Mouse (Mus musculus): ENCODE results near the gene Casp1. TPM values are rescaled to one million over a fixed set of nuclear protein-coding genes. Genes with fewer than 3 reads are reported as not detected.

Casp1 gene
- 1.1 and 1.2 TPM in 2 replicates for polyA plus RNA-seq (2014; fragmentation: Nextera tagmentation; extraction: Ambion mirVana)

DNA sequence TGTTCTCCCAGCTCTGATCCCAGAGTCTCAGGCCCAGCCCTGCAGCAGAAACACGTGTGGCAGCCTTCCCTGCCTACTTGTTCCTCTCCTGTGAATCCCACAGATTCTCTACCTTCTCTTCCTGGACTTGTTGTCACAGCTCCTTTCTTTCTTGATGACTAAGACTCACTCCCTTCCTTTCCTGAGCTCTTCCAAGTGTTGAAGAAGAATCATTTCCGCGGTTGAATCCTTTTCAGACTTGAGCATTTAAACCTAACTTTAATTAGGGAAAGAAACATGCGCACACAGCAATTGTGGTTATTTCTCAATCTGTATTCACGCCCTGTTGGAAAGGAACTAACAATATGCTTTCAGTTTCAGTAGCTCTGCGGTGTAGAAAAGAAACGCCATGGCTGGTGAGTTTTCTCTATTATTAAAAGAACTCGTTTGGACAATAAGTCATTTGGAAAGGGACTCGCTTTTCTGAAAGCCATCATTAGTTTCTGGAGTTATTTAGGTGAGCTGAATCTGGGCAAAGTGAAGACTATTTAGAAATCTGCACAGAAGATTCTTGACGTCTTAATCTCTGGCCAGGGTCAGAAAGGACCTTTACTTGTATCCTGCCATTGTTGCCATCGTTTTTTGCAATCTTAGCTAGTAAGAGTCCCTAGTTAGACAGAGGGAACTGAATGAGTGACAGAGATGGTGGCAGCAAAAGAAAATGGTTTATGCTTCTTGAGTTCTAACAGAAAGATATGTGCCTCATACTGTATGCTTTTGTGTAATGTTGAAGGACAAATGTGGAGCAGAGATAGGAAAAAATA, at the start of gene Casp1:
Gene Casp1 (plus strand): TSS at position 189 of the 803 bp plus-strand sequence.
- H3K27ac ChIP-seq (ENCODE audit: low read depth, low read length), result no peak within 1 kb of the TSS
- H3K4me1 ChIP-seq (ENCODE audit: control insufficient read depth, insufficient read depth, low read length), result no peaks in the 10 kb centered on the region
- no peak within 1 kb of the TSS for H3K4me2 ChIP-seq (ENCODE audit: low read depth, low read length)
- H3K9me3 ChIP-seq (ENCODE audit: control insufficient read depth, low read length), result no peaks in the 10 kb centered on the region
- H3K4me3 ChIP-seq (ENCODE audit: low read depth, low read length), result no peak within 1 kb of the TSS
- H3K27me3 ChIP-seq (ENCODE audit: control insufficient read depth, insufficient read depth, low read length), result no peaks in the 10 kb centered on the region
- no peak within 1 kb of the TSS for H3K9ac ChIP-seq (replicated peaks; ENCODE audit: low read depth, low read length)
- 69% methylated on average over 11 of the region's 11 CpGs for WGBS
- no peaks in the 10 kb centered on the region for H3K36me3 ChIP-seq (ENCODE audit: control insufficient read depth, insufficient read depth, low read length)
- ATAC-seq (ENCODE audit: low read depth), result no peak

DNA sequence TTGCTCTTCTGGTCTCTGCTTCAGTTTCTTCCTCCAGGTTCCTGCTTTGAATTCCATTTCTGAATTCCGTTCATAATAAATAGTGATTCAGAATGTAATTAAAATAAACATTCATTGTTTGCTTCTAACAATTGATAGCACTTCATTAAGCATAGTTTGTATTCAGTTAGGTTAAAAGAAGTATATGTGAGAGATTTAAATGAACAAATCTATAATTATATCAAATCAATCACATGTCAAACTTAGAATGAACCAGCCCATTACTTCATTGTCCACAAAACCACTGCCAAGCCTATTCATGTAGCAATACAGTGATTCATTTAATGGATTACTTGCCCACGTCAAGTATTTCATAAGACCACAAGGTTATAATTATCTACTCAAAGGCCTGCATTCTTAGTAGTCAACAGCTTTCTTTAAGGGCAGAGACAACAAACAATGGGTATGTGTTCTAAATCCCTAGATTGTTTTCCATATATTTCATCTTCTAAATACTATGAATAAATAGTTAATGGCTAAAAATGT, 34.3 kb upstream of the Casp1 start:
- H3K9ac ChIP-seq (replicated peaks; ENCODE audit: low read depth, low read length), result no peak overlapping the region
- H3K4me3 ChIP-seq (ENCODE audit: low read depth, low read length), result no peak overlapping the region
- no peak overlapping the region for H3K27ac ChIP-seq (ENCODE audit: low read depth, low read length)
- H3K27me3 ChIP-seq (ENCODE audit: control insufficient read depth, insufficient read depth, low read length), result no peaks in the 10 kb centered on the region
- no peaks in the 10 kb centered on the region for H3K36me3 ChIP-seq (ENCODE audit: control insufficient read depth, insufficient read depth, low read length)
- H3K9me3 ChIP-seq (ENCODE audit: control insufficient read depth, low read length), result no peaks in the 10 kb centered on the region
- WGBS, result 74% methylated on average over 2 of the region's 2 CpGs
- H3K4me1 ChIP-seq (ENCODE audit: control insufficient read depth, insufficient read depth, low read length), result no peaks in the 10 kb centered on the region
- ATAC-seq (ENCODE audit: low read depth), result no peak
- H3K4me2 ChIP-seq (ENCODE audit: low read depth, low read length), result no peak overlapping the region

DNA sequence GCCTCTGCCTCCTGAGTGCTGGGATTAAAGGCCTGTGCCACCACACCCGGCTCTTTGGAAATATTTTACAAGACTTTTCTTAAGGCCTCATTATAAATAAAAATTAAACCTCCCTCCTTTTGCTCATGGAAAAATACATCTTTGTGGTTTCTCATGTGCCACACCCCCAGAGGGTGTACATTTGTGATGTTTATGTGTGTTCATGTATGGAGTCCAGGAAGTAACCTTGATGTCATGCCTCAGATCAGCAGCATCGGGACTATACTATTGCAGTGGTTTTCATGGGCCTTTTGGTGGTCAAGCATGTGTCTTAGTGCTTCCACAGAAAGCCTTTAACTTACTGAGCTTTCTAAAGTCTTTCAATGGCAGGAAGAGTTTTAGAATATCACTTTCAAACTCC, 28.0 kb upstream of the Casp1 start:
- 94% methylated on average over 2 of the region's 2 CpGs for WGBS
- H3K4me2 ChIP-seq (ENCODE audit: low read depth, low read length), result no peak overlapping the region
- H3K9me3 ChIP-seq (ENCODE audit: control insufficient read depth, low read length), result no peaks in the 10 kb centered on the region
- no peak overlapping the region for H3K4me3 ChIP-seq (ENCODE audit: low read depth, low read length)
- H3K36me3 ChIP-seq (ENCODE audit: control insufficient read depth, insufficient read depth, low read length), result no peaks in the 10 kb centered on the region
- ATAC-seq (ENCODE audit: low read depth), result no peak
- H3K4me1 ChIP-seq (ENCODE audit: control insufficient read depth, insufficient read depth, low read length), result no peaks in the 10 kb centered on the region
- H3K27me3 ChIP-seq (ENCODE audit: control insufficient read depth, insufficient read depth, low read length), result no peaks in the 10 kb centered on the region
- H3K9ac ChIP-seq (replicated peaks; ENCODE audit: low read depth, low read length), result no peak overlapping the region
- no peak overlapping the region for H3K27ac ChIP-seq (ENCODE audit: low read depth, low read length)

DNA sequence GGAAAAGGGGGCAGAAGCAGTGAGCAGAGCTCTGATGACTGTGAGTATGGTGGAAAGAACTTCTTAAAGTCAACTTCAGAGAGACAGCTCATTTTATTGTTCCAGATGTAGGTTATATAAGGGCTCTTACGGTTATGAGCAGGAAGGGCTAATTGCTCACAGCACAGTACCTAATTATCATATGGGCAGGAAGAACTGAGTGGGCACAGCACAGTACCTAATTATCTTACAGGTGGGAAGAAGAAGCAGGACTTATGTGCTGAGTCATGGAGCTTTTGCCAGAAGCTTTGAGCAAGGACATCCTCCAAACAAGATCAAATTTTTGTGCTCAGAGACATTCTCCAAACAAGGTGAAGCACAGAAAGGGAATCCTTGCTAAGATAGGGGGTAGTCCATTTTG, 27.4 kb upstream of the Casp1 start:
- Histone ChIP-seq H3K4me2 (ENCODE audit: low read depth, low read length) (no peak overlapping the region), H3K36me3 (ENCODE audit: control insufficient read depth, insufficient read depth, low read length) (no peaks in the 10 kb centered on the region), H3K9ac (replicated peaks; ENCODE audit: low read depth, low read length) (no peak overlapping the region), H3K4me1 (ENCODE audit: control insufficient read depth, insufficient read depth, low read length) (no peaks in the 10 kb centered on the region), H3K4me3 (ENCODE audit: low read depth, low read length) (no peak overlapping the region), H3K9me3 (ENCODE audit: control insufficient read depth, low read length) (no peaks in the 10 kb centered on the region), H3K27ac (ENCODE audit: low read depth, low read length) (no peak overlapping the region), H3K27me3 (ENCODE audit: control insufficient read depth, insufficient read depth, low read length) (no peaks in the 10 kb centered on the region)
- 42% methylated on average over 1 of the region's 1 CpGs for WGBS
- ATAC-seq (ENCODE audit: low read depth), result no peak

DNA sequence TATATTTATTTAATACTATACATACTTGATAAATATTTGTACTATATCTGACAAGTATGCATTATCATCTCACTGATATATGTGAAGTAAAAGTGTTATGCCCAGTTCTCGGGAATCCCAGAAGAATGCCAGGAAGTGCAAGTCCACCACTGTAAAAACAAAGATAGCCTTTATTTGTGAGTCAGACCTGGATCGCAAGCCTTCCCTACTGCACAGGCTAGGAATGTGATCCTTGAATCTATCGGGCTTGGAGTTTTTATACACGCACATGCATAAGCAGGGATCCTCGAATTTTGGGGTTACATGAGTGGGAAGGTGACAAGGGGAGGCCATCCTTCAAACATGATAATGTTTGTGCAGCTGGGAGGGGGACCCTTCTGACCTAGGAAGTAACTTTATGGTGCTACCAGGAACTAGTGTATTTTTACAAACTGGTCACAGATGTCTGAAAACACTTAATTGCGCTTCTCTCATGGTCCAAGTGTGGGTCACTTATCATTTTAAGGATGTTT, 26.9 kb upstream of the Casp1 start:
- no peaks in the 10 kb centered on the region for H3K9me3 ChIP-seq (ENCODE audit: control insufficient read depth, low read length)
- no peaks in the 10 kb centered on the region for H3K27me3 ChIP-seq (ENCODE audit: control insufficient read depth, insufficient read depth, low read length)
- H3K36me3 ChIP-seq (ENCODE audit: control insufficient read depth, insufficient read depth, low read length), result no peaks in the 10 kb centered on the region
- WGBS, result 80% methylated on average over 6 of the region's 6 CpGs
- H3K4me2 ChIP-seq (ENCODE audit: low read depth, low read length), result no peak overlapping the region
- no peak overlapping the region for H3K27ac ChIP-seq (ENCODE audit: low read depth, low read length)
- H3K4me1 ChIP-seq (ENCODE audit: control insufficient read depth, insufficient read depth, low read length), result no peaks in the 10 kb centered on the region
- no peak for ATAC-seq (ENCODE audit: low read depth)
- no peak overlapping the region for H3K9ac ChIP-seq (replicated peaks; ENCODE audit: low read depth, low read length)
- H3K4me3 ChIP-seq (ENCODE audit: low read depth, low read length), result no peak overlapping the region

DNA sequence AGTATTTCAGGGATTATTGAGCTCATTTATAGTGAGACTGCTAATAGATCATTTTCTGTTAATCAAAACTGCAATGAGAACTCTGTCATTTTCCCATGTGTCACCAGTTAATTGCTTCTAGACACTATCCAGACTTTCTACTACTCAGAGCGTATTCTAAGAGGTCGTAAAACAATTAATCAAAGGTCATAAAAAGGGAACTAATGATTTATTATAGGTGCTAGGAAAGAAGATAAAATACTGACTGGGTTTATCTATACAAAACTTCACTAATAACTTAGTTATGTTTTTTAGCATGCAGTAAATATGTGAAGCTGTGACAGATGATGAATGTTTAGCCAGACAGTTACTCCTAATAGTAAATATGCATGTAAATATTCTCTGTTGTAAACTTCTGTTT, 12.2 kb upstream of the Casp1 start:
- 73% methylated on average over 2 of the region's 2 CpGs for WGBS
- H3K4me2 ChIP-seq (ENCODE audit: low read depth, low read length), result no peak overlapping the region
- H3K27ac ChIP-seq (ENCODE audit: low read depth, low read length), result no peak overlapping the region
- no peaks in the 10 kb centered on the region for H3K9me3 ChIP-seq (ENCODE audit: control insufficient read depth, low read length)
- no peaks in the 10 kb centered on the region for H3K27me3 ChIP-seq (ENCODE audit: control insufficient read depth, insufficient read depth, low read length)
- H3K4me1 ChIP-seq (ENCODE audit: control insufficient read depth, insufficient read depth, low read length), result no peaks in the 10 kb centered on the region
- no peak for ATAC-seq (ENCODE audit: low read depth)
- no peak overlapping the region for H3K4me3 ChIP-seq (ENCODE audit: low read depth, low read length)
- H3K9ac ChIP-seq (replicated peaks; ENCODE audit: low read depth, low read length), result no peak overlapping the region
- no peaks in the 10 kb centered on the region for H3K36me3 ChIP-seq (ENCODE audit: control insufficient read depth, insufficient read depth, low read length)

DNA sequence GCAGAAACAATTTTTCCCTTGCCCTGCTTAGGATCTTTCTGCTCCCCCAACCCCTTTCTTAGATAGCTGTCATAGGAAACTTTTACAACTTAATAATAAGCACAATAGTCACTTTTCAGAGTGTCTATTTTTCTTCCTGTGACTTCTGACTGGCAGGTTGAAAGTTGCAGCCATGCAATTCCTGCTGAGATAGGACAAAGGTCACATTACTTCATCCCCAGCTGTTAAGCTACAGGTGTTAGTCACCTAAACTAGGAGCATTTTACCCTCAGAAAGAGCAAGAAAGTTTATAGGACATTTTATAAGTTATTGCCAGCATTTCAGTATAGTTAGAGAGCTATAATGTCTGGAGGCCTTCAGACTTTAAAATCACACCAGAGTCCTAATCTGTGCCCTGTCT, 11.7 kb upstream of the Casp1 start:
- ATAC-seq (ENCODE audit: low read depth), result no peak
- Histone ChIP-seq H3K4me2 (ENCODE audit: low read depth, low read length) (no peak overlapping the region), H3K4me3 (ENCODE audit: low read depth, low read length) (no peak overlapping the region), H3K4me1 (ENCODE audit: control insufficient read depth, insufficient read depth, low read length) (no peaks in the 10 kb centered on the region), H3K27me3 (ENCODE audit: control insufficient read depth, insufficient read depth, low read length) (no peaks in the 10 kb centered on the region), H3K9me3 (ENCODE audit: control insufficient read depth, low read length) (no peaks in the 10 kb centered on the region), H3K27ac (ENCODE audit: low read depth, low read length) (no peak overlapping the region), H3K9ac (replicated peaks; ENCODE audit: low read depth, low read length) (no peak overlapping the region), H3K36me3 (ENCODE audit: control insufficient read depth, insufficient read depth, low read length) (no peaks in the 10 kb centered on the region)

DNA sequence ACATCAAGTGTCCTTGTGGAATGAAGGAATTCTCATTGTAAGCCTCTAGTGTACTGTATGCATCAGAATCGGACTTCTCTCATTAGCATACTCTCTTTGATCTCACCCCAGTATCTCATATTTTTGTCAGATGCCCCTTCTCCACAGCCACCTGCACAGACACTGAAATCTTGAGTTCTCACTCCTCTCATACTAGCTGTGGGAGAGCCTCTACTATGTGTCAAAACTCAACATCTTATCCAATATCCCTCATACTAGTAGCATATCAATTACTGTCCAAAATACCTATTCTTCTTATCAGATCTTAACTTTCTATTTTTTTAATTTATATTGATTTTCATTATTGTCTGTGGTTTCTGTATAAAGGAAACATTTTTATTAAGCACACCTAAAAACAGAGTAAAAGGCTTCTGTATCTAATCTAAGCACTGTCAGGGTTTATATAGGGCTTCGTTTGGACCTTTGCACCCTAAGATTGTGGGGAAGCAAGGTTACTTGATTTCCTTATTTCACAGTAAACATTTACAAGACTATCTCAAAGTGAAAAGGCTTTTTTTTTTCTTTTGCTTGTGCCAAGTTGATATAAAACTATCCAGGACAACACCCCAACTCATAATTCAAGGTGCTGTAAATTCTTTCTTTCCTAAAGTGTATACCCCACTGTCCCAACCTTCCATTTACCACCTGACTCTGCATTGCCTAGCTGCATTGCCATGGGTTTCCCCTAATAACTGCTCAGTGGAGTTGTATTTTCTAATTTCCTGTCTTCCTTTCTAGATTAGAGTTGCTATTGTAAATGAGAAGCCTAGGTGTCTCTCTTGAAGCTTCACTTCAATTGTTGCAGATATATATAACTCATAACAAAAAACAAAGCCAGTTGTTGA, 1.7 kb upstream of the Casp1 start:
- Histone ChIP-seq H3K4me3 (ENCODE audit: low read depth, low read length) (no peak overlapping the region), H3K4me1 (ENCODE audit: control insufficient read depth, insufficient read depth, low read length) (no peaks in the 10 kb centered on the region), H3K9ac (replicated peaks; ENCODE audit: low read depth, low read length) (no peak overlapping the region), H3K4me2 (ENCODE audit: low read depth, low read length) (no peak overlapping the region), H3K27ac (ENCODE audit: low read depth, low read length) (no peak overlapping the region), H3K9me3 (ENCODE audit: control insufficient read depth, low read length) (no peaks in the 10 kb centered on the region), H3K36me3 (ENCODE audit: control insufficient read depth, insufficient read depth, low read length) (no peaks in the 10 kb centered on the region), H3K27me3 (ENCODE audit: control insufficient read depth, insufficient read depth, low read length) (no peaks in the 10 kb centered on the region)
- 86% methylated on average over 2 of the region's 2 CpGs for WGBS
- no peak for ATAC-seq (ENCODE audit: low read depth)

DNA sequence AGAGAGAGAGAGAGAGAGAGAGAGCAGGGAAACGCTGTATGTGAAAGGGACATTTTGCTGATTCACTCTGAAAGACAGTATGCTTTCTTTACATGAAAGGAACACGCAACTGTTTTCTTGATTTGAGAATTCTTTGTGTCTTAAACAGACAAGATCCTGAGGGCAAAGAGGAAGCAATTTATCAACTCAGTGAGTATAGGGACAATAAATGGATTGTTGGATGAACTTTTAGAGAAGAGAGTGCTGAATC, 740 bp downstream of the Casp1 start:
- no peak overlapping the region for H3K27ac ChIP-seq (ENCODE audit: low read depth, low read length)
- no peaks in the 10 kb centered on the region for H3K4me1 ChIP-seq (ENCODE audit: control insufficient read depth, insufficient read depth, low read length)
- H3K9me3 ChIP-seq (ENCODE audit: control insufficient read depth, low read length), result no peaks in the 10 kb centered on the region
- no peak overlapping the region for H3K4me3 ChIP-seq (ENCODE audit: low read depth, low read length)
- ATAC-seq (ENCODE audit: low read depth), result no peak
- H3K9ac ChIP-seq (replicated peaks; ENCODE audit: low read depth, low read length), result no peak overlapping the region
- H3K4me2 ChIP-seq (ENCODE audit: low read depth, low read length), result no peak overlapping the region
- H3K36me3 ChIP-seq (ENCODE audit: control insufficient read depth, insufficient read depth, low read length), result no peaks in the 10 kb centered on the region
- WGBS, result 71% methylated on average over 2 of the region's 2 CpGs
- no peaks in the 10 kb centered on the region for H3K27me3 ChIP-seq (ENCODE audit: control insufficient read depth, insufficient read depth, low read length)
